In the genomic region with DNA sequence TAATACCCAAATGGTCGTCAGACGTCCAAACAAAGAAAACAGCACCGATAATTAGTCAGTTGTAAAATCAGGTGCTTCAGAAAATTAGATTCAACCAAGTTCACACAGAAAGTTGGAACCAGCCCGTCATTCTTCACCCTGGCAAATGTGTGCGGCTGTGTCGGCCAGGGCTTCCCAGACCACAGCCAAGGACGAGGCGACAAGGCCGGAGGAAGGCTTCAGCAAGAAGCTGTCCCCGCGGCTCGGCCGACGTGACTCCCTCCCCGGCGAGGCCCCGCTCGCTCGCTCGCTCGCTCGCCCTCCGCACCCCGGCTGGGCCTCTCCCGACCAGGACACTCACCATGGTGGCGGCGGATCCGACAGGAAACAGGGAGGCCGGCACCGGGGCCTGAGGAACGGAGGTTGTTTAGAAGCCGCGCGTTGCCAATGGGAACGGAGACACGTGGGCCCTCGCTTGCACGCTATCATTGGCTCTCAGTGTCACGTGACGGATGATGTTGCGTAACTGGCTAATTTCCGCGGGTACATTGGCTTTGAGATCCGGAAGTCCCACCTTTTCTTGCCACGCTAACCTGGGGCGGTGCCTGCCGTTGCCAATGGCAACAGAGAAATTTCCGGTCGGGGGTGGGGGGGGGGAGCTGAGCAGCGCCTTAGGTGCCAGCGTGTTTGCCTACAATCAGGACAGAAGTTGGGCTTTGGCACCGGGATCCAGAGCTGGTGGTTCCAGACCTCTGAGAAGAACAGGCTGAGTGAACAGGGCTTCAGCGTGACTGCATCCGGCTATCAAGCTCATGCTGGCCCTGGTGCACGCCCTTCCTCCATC, we compare ENCODE assay signal across 8 mouse cellular contexts. TPM values are rescaled to one million over a fixed set of nuclear protein-coding genes. Genes with fewer than 3 reads are reported as not detected.
DNase-seq lines count a peak whose midpoint lies in the region; ATAC-seq and TF ChIP-seq lines count a peak whose summit lies in the region.

A gene (minus strand): TSS at position 512 of the 823 bp plus-strand sequence.

- TF ChIP-seq CTCF in kidney, postnatal 0 days (IDR thresholded peaks at IDR 0.05; ENCODE audit: low read depth), result no peak

- peak within 1 kb of the TSS; percentile 84 for H3K9ac ChIP-seq in heart, embryonic 12.5 days
- peak within 1 kb of the TSS; percentile 82 for H3K9ac ChIP-seq in kidney, postnatal 0 days (ENCODE audit: low read depth, low read length)
- peak within 1 kb of the TSS; percentile 85 for H3K9ac ChIP-seq in liver, embryonic 11.5 days (ENCODE audit: low read depth, low read length)
- peak within 1 kb of the TSS; percentile 69 for H3K9ac ChIP-seq in stomach, embryonic 14.5 days (replicated peaks; ENCODE audit: low read depth, low read length)

- H3K9me3 ChIP-seq in heart, embryonic 12.5 days (replicated peaks), result no peaks in the 10 kb centered on the region
- no peaks in the 10 kb centered on the region for H3K9me3 ChIP-seq in kidney, postnatal 0 days (replicated peaks; ENCODE audit: low read length)
- H3K9me3 ChIP-seq in liver, embryonic 11.5 days (ENCODE audit: control insufficient read depth, low read length), result no peaks in the 10 kb centered on the region
- H3K9me3 ChIP-seq in stomach, embryonic 14.5 days (ENCODE audit: control insufficient read depth, low read depth, low read length), result no peaks in the 10 kb centered on the region

- H3K27me3 ChIP-seq in heart, embryonic 12.5 days (replicated peaks), result peaks cover 3% of the 10 kb centered on the region; the same call in 1 of the 2 replicates
- no peaks in the 10 kb centered on the region for H3K27me3 ChIP-seq in kidney, postnatal 0 days (ENCODE audit: insufficient read depth, low read length)
- no peaks in the 10 kb centered on the region for H3K27me3 ChIP-seq in liver, embryonic 11.5 days (replicated peaks; ENCODE audit: control insufficient read depth, insufficient read depth, low read length)
- no peaks in the 10 kb centered on the region for H3K27me3 ChIP-seq in stomach, embryonic 14.5 days (ENCODE audit: control insufficient read depth, insufficient read depth, low read length)

- under 1% methylated on average over 55 of the region's 55 CpGs for WGBS in heart, embryonic 12.5 days
- under 1% methylated on average over 55 of the region's 55 CpGs for WGBS in kidney, postnatal 0 days
- WGBS in liver, embryonic 11.5 days, result under 1% methylated on average over 55 of the region's 55 CpGs
- under 1% methylated on average over 52 of the region's 55 CpGs for WGBS in stomach, embryonic 14.5 days

- H3K4me1 ChIP-seq in heart, embryonic 12.5 days (replicated peaks), result peaks cover 6% of the 10 kb centered on the region
- H3K4me1 ChIP-seq in kidney, postnatal 0 days (replicated peaks; ENCODE audit: insufficient read depth, low read length), result 0 out of 2 replicates have a peak, but pooled peaks cover 3% of the 10 kb centered on the region
- H3K4me1 ChIP-seq in liver, embryonic 11.5 days (replicated peaks; ENCODE audit: control insufficient read depth, insufficient read depth, low read length), result no peaks in the 10 kb centered on the region; the same call in 1 of the 2 replicates
- H3K4me1 ChIP-seq in stomach, embryonic 14.5 days (ENCODE audit: control insufficient read depth, insufficient read depth, low read length), result peaks cover 5% of the 10 kb centered on the region

- peak within 1 kb of the TSS; percentile 75 for H3K4me2 ChIP-seq in heart, embryonic 12.5 days
- peak within 1 kb of the TSS; percentile 52 for H3K4me2 ChIP-seq in kidney, postnatal 0 days (ENCODE audit: low read length)
- peak within 1 kb of the TSS; percentile 69 for H3K4me2 ChIP-seq in liver, embryonic 11.5 days
- peak within 1 kb of the TSS; percentile 67 for H3K4me2 ChIP-seq in stomach, embryonic 14.5 days (replicated peaks; ENCODE audit: low read depth, low read length)

- peak; percentile 98 for DNase-seq in CD4-positive helper T cell, adult 2 months (ENCODE audit: low read depth, low spot score)
- DNase-seq in brain, embryonic 18.5 days (ENCODE audit: low read depth, low spot score), result peak; percentile 98
- DNase-seq in kidney, postnatal 0 days (ENCODE audit: low spot score), result peak; percentile 100
- DNase-seq in liver, embryonic 11.5 days (ENCODE audit: low spot score), result peak; percentile 93
- peak; percentile 99 for DNase-seq in naive thymus-derived CD4-positive, alpha-beta T cell, adult 2 months (ENCODE audit: low read depth)

- peak within 1 kb of the TSS; percentile 74 for H3K4me3 ChIP-seq in heart, embryonic 12.5 days
- H3K4me3 ChIP-seq in kidney, postnatal 0 days (replicated peaks; ENCODE audit: low read depth, low read length), result peak within 1 kb of the TSS; percentile 72
- peak within 1 kb of the TSS; percentile 86 for H3K4me3 ChIP-seq in liver, embryonic 11.5 days (ENCODE audit: low read depth, low read length)
- peak within 1 kb of the TSS; percentile 89 for H3K4me3 ChIP-seq in stomach, embryonic 14.5 days (ENCODE audit: low read depth, low read length)

- H3K27ac ChIP-seq in heart, embryonic 12.5 days (ENCODE audit: poor library complexity, severe bottlenecking), result peak within 1 kb of the TSS; percentile 56
- peak within 1 kb of the TSS; percentile 79 for H3K27ac ChIP-seq in kidney, postnatal 0 days
- no peak within 1 kb of the TSS; the same call in 1 of the 2 replicates for H3K27ac ChIP-seq in liver, embryonic 11.5 days (ENCODE audit: low read depth, low read length)
- peak within 1 kb of the TSS; percentile 58; the same call in 1 of the 2 replicates for H3K27ac ChIP-seq in stomach, embryonic 14.5 days (ENCODE audit: low read length)

- ATAC-seq in erythroid progenitor cell, adult 5-6 weeks (replicated peaks; ENCODE audit: low FRiP score, poor library complexity, severe bottlenecking), result peak; percentile 99
- ATAC-seq in heart, embryonic 12.5 days (ENCODE audit: insufficient number of reproducible peaks, low FRiP score), result peak; percentile 100
- peak; percentile 100 for ATAC-seq in kidney, postnatal 0 days (replicated peaks; ENCODE audit: low FRiP score, low read depth)
- ATAC-seq in liver, embryonic 11.5 days (replicated peaks; ENCODE audit: low FRiP score), result peak; percentile 99
- ATAC-seq in stomach, embryonic 14.5 days (ENCODE audit: insufficient number of reproducible peaks, insufficient read depth, low FRiP score, low read depth), result peak; percentile 100

- no peaks in the 10 kb centered on the region for H3K36me3 ChIP-seq in heart, embryonic 12.5 days
- H3K36me3 ChIP-seq in kidney, postnatal 0 days (ENCODE audit: insufficient read depth, low read length), result no peaks in the 10 kb centered on the region
- H3K36me3 ChIP-seq in liver, embryonic 11.5 days (ENCODE audit: control insufficient read depth, insufficient read depth, low read length), result no peaks in the 10 kb centered on the region
- no peaks in the 10 kb centered on the region for H3K36me3 ChIP-seq in stomach, embryonic 14.5 days (ENCODE audit: control insufficient read depth, insufficient read depth, low read length)

RNA-seq across cellular contexts. Expression of the gene that starts here (rescaled TPM):
- total RNA-seq in erythroid progenitor cell, adult 5-6 weeks (2015; ENCODE audit: low replicate concordance), result 18.0 and 35.3 TPM in 2 replicates
- 15.4 and 21.2 TPM in 2 replicates for total RNA-seq in erythroid progenitor cell, adult 5-6 weeks (2017; ENCODE audit: low replicate concordance)
- 33.7 and 35.1 TPM in 2 replicates for polyA plus RNA-seq in heart, embryonic 12.5 days (2016; fragmentation: Nextera tagmentation; extraction: Ambion mirVana)
- 57.5 and 59.6 TPM in 2 replicates for polyA plus RNA-seq in kidney, postnatal 0 days (2015; fragmentation: Nextera tagmentation; extraction: Ambion mirVana)
- 30.3 and 32.6 TPM in 2 replicates for polyA plus RNA-seq in liver, embryonic 11.5 days (2014; fragmentation: Nextera tagmentation; extraction: Ambion mirVana)
- polyA plus RNA-seq in stomach, embryonic 14.5 days (2014; fragmentation: Nextera tagmentation; extraction: Ambion mirVana), result 66.4 and 68.2 TPM in 2 replicates
